Mouse (Mus musculus): ENCODE measurements at regions not wholly inside any gene's neighbourhood (a gene's known extent, or its start where the extent isn't known, plus 50 kb on each side); places are given as distances from the start of the nearest gene placed in this dataset.

- TF ChIP-seq ELF1 (IDR thresholded peaks at IDR 0.05; ENCODE audit: low read depth, low read length) (no peak), HCFC1 (IDR thresholded peaks at IDR 0.05; ENCODE audit: low read depth, low read length) (no peak), UBTF (IDR thresholded peaks at IDR 0.05; ENCODE audit: low read depth, low read length) (no peak)
These were observed 311.7 kb downstream of the Tmem132b start for GRCm38 (mm10) chr5:125843259-125843658.

All from CH12.LX (cell line).